Mouse (Mus musculus) liver, embryonic 11.5 days (tissue): Measurements from ENCODE around the gene Arhgef12. TPM values are rescaled to one million over a fixed set of nuclear protein-coding genes. Genes with fewer than 3 reads are reported as not detected.
A peak's percentile ranks its signal among the peaks of the same experiment; 100 is the strongest.
"Not testable (repeated sequence)": the region's sequence is repeated elsewhere in the genome, so short reads cannot be mapped to it uniquely, and the experiment has no call there.

Experiments used
- ATAC-seq: fragments of 200-750 bp; cut with Nextera tagmentation; replicated peaks from 2 replicates; pipeline ENCODE4 v1.8.0; 2017; ENCODE audit warnings: moderate number of reproducible peaks, mild to moderate bottlenecking, moderate TSS enrichment, moderate library complexity; ENCODE audit not compliant: low FRiP score
- DNase-seq: peaks from one replicate; pipeline ENCODE4 v3.0.0-alpha.2; 2017; ENCODE audit warnings: low spot score
- H3K27ac ChIP-seq: fragments of 300-500 bp; sonication (generic); 2 replicates; pipeline ENCODE4 v1.5.1; 2014; ENCODE audit warnings: mild to moderate bottlenecking, low read depth, low read length, control low read depth
- H3K27me3 ChIP-seq: fragments of 300-500 bp; sonication (generic); replicated peaks from 2 replicates; pipeline ENCODE4 v1.6.1; 2014; ENCODE audit warnings: low read length, mixed read lengths; ENCODE audit not compliant: control insufficient read depth, insufficient read depth
- H3K36me3 ChIP-seq: fragments of 300-500 bp; sonication (generic); 2 replicates; pipeline ENCODE4 v1.6.1; 2014; ENCODE audit warnings: mild to moderate bottlenecking, low read length, moderate library complexity, mixed read lengths; ENCODE audit not compliant: control insufficient read depth, insufficient read depth
- H3K4me1 ChIP-seq: fragments of 300-500 bp; sonication (generic); replicated peaks from 2 replicates; pipeline ENCODE4 v1.6.1; 2014; ENCODE audit warnings: low read length, mixed read lengths; ENCODE audit not compliant: control insufficient read depth, insufficient read depth
- H3K4me2 ChIP-seq: fragments of 300-500 bp; sonication (generic); 2 replicates; pipeline ENCODE4 v1.6.1; 2014; ENCODE audit warnings: mild to moderate bottlenecking, control low read depth, moderate library complexity
- H3K4me3 ChIP-seq: fragments of 300-500 bp; sonication (generic); 2 replicates; pipeline ENCODE4 v1.5.1; 2014; ENCODE audit warnings: low read depth, low read length, control low read depth
- H3K9ac ChIP-seq: fragments of 300-500 bp; sonication (generic); 2 replicates; pipeline ENCODE4 v1.6.1; 2014; ENCODE audit warnings: low read depth, low read length, control low read depth
- H3K9me3 ChIP-seq: fragments of 300-500 bp; sonication (generic); 2 replicates; pipeline ENCODE4 v1.6.1; 2016; ENCODE audit warnings: low read length, inconsistent platforms, mixed read lengths; ENCODE audit not compliant: control insufficient read depth
- WGBS: fragments of 180-500 bp; shearing (Covaris S2); extraction: QIAGEN DNeasy Blood & Tissue Kit; methylation state at CpG from one replicate; pipeline ENCODE4 v1.1.7; 2014; 5-methylcytosine and 5-hydroxymethylcytosine counted together
- polyA plus RNA-seq: library from polyadenylated mRNA; unstranded; fragments of >200 nt; fragmentation: Nextera tagmentation; extraction: Ambion mirVana; gene quantifications from 2 replicates; pipeline ENCODE4 v1.2.1, GENCODE M21; 2014

The Arhgef12 gene
- polyA plus RNA-seq, 1 experiment from 2014 or later: 7.0 TPM

DNA sequence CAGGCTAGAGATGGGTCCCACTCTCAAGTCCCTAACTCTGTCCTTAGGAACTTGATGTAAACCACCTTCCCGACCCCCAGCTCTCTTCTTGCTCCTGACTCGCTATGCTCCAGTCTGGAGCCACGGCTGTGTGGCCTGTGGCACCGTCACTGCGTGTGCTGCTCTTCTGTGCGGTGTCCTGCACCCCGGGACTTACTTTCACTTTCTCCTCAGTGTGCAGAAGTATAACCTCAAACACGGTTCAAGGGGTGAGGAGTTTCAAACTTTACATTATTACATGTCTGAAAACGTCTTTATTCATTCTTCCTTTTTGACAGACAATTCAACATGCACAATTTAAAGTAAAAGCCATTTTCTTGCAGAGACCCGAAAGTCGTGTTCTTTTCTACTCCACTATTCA lies 111.7 kb downstream of the Arhgef12 start:
- Histone ChIP-seq H3K4me1 (no peaks in the 10 kb centered on the region; the same call in 1 of the 2 replicates), H3K27me3 (no peaks in the 10 kb centered on the region), H3K4me2 (no peak overlapping the region), H3K27ac (no peak overlapping the region), H3K9ac (no peak overlapping the region), H3K9me3 (no peaks in the 10 kb centered on the region), H3K36me3 (peaks cover 16% of the 10 kb centered on the region), H3K4me3 (no peak overlapping the region)
- WGBS: 86% methylated on average over 11 of the region's 11 CpGs
- DNase-seq: no peak
- no peak for ATAC-seq

DNA sequence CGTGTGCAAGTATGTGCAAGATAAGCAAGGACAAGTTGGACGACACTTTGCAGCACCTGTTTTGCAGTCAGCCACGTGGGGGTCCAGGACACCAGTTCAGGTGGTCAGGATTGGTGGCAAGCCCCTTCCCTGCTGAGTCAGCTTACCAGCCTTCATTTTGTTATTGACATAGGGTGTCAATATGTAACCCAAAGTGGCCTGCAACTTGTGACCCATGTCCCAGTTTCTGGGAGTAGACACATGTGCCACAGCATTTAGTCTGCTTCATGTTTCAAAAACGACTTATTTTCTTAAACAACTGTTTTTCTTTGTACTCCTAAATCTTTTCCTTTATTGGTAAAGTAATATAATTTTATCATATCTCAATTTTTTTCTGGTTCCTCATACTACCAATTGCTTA lies 112.3 kb downstream of the Arhgef12 start:
- H3K9me3 ChIP-seq: no peaks in the 10 kb centered on the region
- H3K4me1 ChIP-seq: no peaks in the 10 kb centered on the region; the same call in 1 of the 2 replicates
- no peak for DNase-seq
- H3K4me3 ChIP-seq: no peak overlapping the region
- ATAC-seq: no peak
- H3K27me3 ChIP-seq: no peaks in the 10 kb centered on the region
- H3K36me3 ChIP-seq: peaks cover 16% of the 10 kb centered on the region
- no peak overlapping the region for H3K9ac ChIP-seq
- H3K4me2 ChIP-seq: no peak overlapping the region
- no peak overlapping the region for H3K27ac ChIP-seq
- 80% methylated on average over 4 of the region's 4 CpGs for WGBS

- ATAC-seq (0 out of 2 replicates have a peak, but pooled peaks have one; percentile 31), DNase-seq (no peak)
- no peaks in the 10 kb centered on the region for H3K27me3 ChIP-seq
- H3K36me3 ChIP-seq: peaks cover 12% of the 10 kb centered on the region
- no peaks in the 10 kb centered on the region; the same call in 1 of the 2 replicates for H3K4me1 ChIP-seq
- H3K27ac ChIP-seq: no peak overlapping the region
- WGBS: 76% methylated on average over 4 of the region's 4 CpGs
- H3K4me3 ChIP-seq: no peak overlapping the region
- H3K9ac ChIP-seq: no peak overlapping the region
- no peaks in the 10 kb centered on the region for H3K9me3 ChIP-seq
- H3K4me2 ChIP-seq: no peak overlapping the region
These were observed 113.4 kb downstream of the Arhgef12 start for GRCm38 (mm10) chr9:42993659-42994058.

- no peak for ATAC-seq
- Histone ChIP-seq H3K4me1 (no peaks in the 10 kb centered on the region), H3K27ac (no peak overlapping the region), H3K9me3 (no peaks in the 10 kb centered on the region), H3K27me3 (no peaks in the 10 kb centered on the region), H3K9ac (no peak overlapping the region), H3K36me3 (peaks cover 6% of the 10 kb centered on the region), H3K4me3 (no peak overlapping the region), H3K4me2 (no peak overlapping the region)
- 92% methylated on average over 4 of the region's 4 CpGs for WGBS
- no peak for DNase-seq
These were observed 119.1 kb downstream of the Arhgef12 start for GRCm38 (mm10) chr9:42987988-42988387.

DNA sequence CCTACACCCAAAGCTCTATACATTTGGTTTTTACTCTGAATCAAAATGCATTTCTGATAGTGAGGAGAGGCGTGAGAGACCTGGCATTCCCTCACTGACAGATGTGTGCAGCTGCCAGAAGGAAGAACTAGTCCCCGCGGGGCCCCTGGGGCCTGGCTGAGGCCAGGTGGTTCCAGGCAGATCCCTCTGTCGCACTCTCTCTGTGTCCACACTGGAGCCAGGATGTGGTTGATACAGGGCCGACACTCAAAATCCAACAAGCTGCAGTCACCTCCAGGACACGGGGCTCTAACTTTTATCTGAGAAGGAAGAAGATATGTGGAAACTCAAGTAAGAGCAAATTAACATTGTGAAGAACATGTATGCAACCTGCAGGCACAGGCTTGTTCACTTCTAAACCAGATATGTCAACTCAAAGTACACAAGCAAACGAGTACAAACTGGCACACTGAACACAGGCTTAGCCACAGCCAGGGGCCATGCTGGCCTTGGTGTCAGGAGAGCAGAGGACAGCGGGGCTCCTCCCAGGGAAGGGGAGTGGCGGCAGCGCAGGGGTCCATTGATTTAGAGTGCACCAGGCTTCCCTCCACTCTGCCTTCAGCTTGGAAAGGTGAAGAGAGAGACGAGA lies 138.0 kb downstream of the Arhgef12 start:
- H3K4me2 ChIP-seq: no peak overlapping the region
- H3K9ac ChIP-seq: no peak overlapping the region
- no peak overlapping the region for H3K27ac ChIP-seq
- no peaks in the 10 kb centered on the region for H3K27me3 ChIP-seq
- DNase-seq: no peak
- no peak overlapping the region for H3K4me3 ChIP-seq
- WGBS: 71% methylated on average over 11 of the region's 11 CpGs
- H3K4me1 ChIP-seq: no peaks in the 10 kb centered on the region
- no peaks in the 10 kb centered on the region for H3K9me3 ChIP-seq
- ATAC-seq: no peak
- peaks cover 2% of the 10 kb centered on the region; the same call in 1 of the 2 replicates for H3K36me3 ChIP-seq

- 87% methylated on average over 9 of the region's 9 CpGs for WGBS
- DNase-seq: no peak
- Histone ChIP-seq H3K4me1 (no peaks in the 10 kb centered on the region), H3K27ac (no peak overlapping the region), H3K9ac (no peak overlapping the region), H3K36me3 (peaks cover 2% of the 10 kb centered on the region; the same call in 1 of the 2 replicates), H3K27me3 (no peaks in the 10 kb centered on the region), H3K4me3 (no peak overlapping the region), H3K9me3 (no peaks in the 10 kb centered on the region), H3K4me2 (no peak overlapping the region)
- ATAC-seq: no peak
These were observed 139.3 kb downstream of the Arhgef12 start for GRCm38 (mm10) chr9:42967731-42968130.

DNA sequence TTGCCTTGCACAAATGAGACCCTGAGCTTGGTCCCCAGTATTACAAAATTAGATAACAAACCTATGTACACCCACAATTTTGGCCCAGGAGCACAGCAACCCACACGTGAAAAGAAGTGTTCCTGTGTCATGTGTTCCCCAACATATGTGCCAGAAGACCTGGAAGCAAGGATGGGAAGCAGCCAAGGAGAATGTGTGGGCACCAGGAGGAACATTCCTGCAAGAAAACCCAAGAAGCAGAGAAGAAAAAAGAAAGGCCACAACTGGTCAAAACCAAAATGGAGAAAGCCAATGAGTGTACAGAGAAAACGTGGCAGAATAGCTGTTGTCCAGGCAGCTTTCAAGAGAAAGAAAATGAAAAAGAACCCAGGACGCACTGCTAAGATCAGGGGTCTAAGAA lies 142.2 kb downstream of the Arhgef12 start:
- H3K36me3 ChIP-seq, H3K4me3 ChIP-seq, H3K9ac ChIP-seq, H3K4me2 ChIP-seq, ATAC-seq, H3K9me3 ChIP-seq, H3K4me1 ChIP-seq, H3K27ac ChIP-seq, H3K27me3 ChIP-seq, DNase-seq: not testable (repeated sequence)
- 84% methylated on average over 2 of the region's 3 CpGs for WGBS

DNA sequence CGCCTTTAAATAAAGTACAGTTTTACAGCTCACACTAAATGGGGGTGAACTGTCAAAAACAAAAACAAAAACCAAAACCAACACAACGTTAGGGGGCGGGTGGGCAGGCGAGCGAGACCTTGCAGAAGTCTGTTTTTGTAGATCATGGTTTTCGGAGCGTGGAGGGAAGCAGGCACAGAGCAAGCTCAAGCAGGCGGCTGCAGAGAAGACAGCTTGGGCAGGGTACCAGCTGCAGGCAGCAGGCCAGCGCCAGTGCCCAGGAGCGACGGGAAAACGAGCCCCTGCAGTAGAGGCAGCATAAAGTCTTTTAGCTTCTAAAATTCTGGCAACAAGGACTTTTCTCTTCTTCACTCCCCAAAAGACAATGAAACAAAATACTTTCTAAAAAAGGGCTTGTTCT lies 142.7 kb downstream of the Arhgef12 start:
- WGBS: 89% methylated on average over 12 of the region's 12 CpGs

GRCm38 (mm10) chr9:42962506-42962905 lies 144.5 kb downstream of the Arhgef12 start:
- 84% methylated on average over 6 of the region's 6 CpGs for WGBS
- ATAC-seq (no peak), DNase-seq (no peak)
- H3K27ac ChIP-seq: no peak overlapping the region
- H3K27me3 ChIP-seq: no peaks in the 10 kb centered on the region
- H3K9me3 ChIP-seq: no peaks in the 10 kb centered on the region
- no peak overlapping the region for H3K4me2 ChIP-seq
- no peak overlapping the region for H3K4me3 ChIP-seq
- H3K36me3 ChIP-seq: no peaks in the 10 kb centered on the region; the same call in 1 of the 2 replicates
- no peak overlapping the region for H3K9ac ChIP-seq
- H3K4me1 ChIP-seq: no peaks in the 10 kb centered on the region

More for the DNA sequence above, 142.7 kb downstream of the Arhgef12 start:
- H3K4me2 ChIP-seq: no peak overlapping the region
- H3K9ac ChIP-seq: no peak overlapping the region
- ATAC-seq (no peak), DNase-seq (no peak)
- no peak overlapping the region for H3K27ac ChIP-seq
- H3K27me3 ChIP-seq: no peaks in the 10 kb centered on the region
- no peak overlapping the region for H3K4me3 ChIP-seq
- H3K9me3 ChIP-seq: no peaks in the 10 kb centered on the region
- no peaks in the 10 kb centered on the region for H3K4me1 ChIP-seq
- no peaks in the 10 kb centered on the region; the same call in 1 of the 2 replicates for H3K36me3 ChIP-seq
